Mouse (Mus musculus) E14TG2a.4 (cell line): ENCODE data around the gene Dpp4.

Experiments
- H3K27me3 ChIP-seq: 2 replicates; pipeline ENCODE4 v1.6.1; 2014; ENCODE audit warnings: low read length, control low read depth; ENCODE audit not compliant: insufficient read depth
- H3K36me3 ChIP-seq: 2 replicates; pipeline ENCODE4 v1.6.1; 2014; ENCODE audit warnings: low read length, control low read depth; ENCODE audit not compliant: insufficient read depth
- H3K4me1 ChIP-seq: replicated peaks from 2 replicates; pipeline ENCODE4 v1.6.1; 2014; ENCODE audit warnings: low read depth, low read length, control low read depth
- H3K4me3 ChIP-seq: replicated peaks from 2 replicates; pipeline ENCODE4 v1.5.1; 2014; ENCODE audit warnings: mild to moderate bottlenecking, low read length
- H3K9me3 ChIP-seq: 2 replicates; pipeline ENCODE4 v1.6.1; 2014; ENCODE audit warnings: low read length, control low read depth
- CTCF ChIP-seq: conservative IDR thresholded peaks from 2 replicates; pipeline ENCODE4 v1.5.1; 2014; ENCODE audit warnings: low read length
- NANOG ChIP-seq: IDR thresholded peaks from 2 replicates; pipeline ENCODE4 v1.6.1; 2014; ENCODE audit warnings: borderline replicate concordance, low read length, mixed read lengths
- POU5F1 ChIP-seq: IDR thresholded peaks from 2 replicates; pipeline ENCODE4 v1.6.1; 2014; ENCODE audit warnings: low read length, borderline replicate concordance

The Dpp4 gene

GRCm38 (mm10) chr2:62420045-62420444, 8.0 kb upstream of the Dpp4 start:
- no peak for TF ChIP-seq POU5F1
- no peak for TF ChIP-seq CTCF
- no peak for TF ChIP-seq NANOG
- no peaks in the 10 kb centered on the region for H3K27me3 ChIP-seq
- H3K9me3 ChIP-seq, result peaks cover 21% of the 10 kb centered on the region
- H3K36me3 ChIP-seq, result no peaks in the 10 kb centered on the region
- H3K4me1 ChIP-seq, result peaks cover 20% of the 10 kb centered on the region
- H3K4me3 ChIP-seq, result no peak overlapping the region

GRCm38 (mm10) chr2:62417233-62417632, 5.2 kb upstream of the Dpp4 start:
- Histone ChIP-seq H3K27me3 (peaks cover 6% of the 10 kb centered on the region), H3K36me3 (no peaks in the 10 kb centered on the region)
- TF ChIP-seq NANOG, result no peak

GRCm38 (mm10) chr2:62411211-62412080, 585 bp downstream of the Dpp4 start:
- Histone ChIP-seq H3K9me3 (peaks cover 17% of the 10 kb centered on the region), H3K27me3 (peaks cover 13% of the 10 kb centered on the region), H3K36me3 (no peaks in the 10 kb centered on the region), H3K4me3 (peak overlapping the region; percentile 75), H3K4me1 (peaks cover 60% of the 10 kb centered on the region)
- TF ChIP-seq NANOG, result no peak
- no peak for TF ChIP-seq CTCF

More at GRCm38 (mm10) chr2:62417233-62417632, 5.2 kb upstream of the Dpp4 start:
- peaks cover 7% of the 10 kb centered on the region; the same call in 1 of the 2 replicates for H3K4me1 ChIP-seq
- H3K4me3 ChIP-seq, result no peak overlapping the region
- peaks cover 25% of the 10 kb centered on the region for H3K9me3 ChIP-seq

- Histone ChIP-seq H3K9me3 (no peaks in the 10 kb centered on the region), H3K4me3 (0 out of 2 replicates have a peak overlapping the region, but pooled peaks have one; percentile 23), H3K27me3 (peaks cover 13% of the 10 kb centered on the region), H3K4me1 (peaks cover 86% of the 10 kb centered on the region), H3K36me3 (no peaks in the 10 kb centered on the region)
- TF ChIP-seq CTCF, result no peak
These were observed 3.3 kb downstream of the Dpp4 start for GRCm38 (mm10) chr2:62408701-62409201.

GRCm38 (mm10) chr2:62408216-62408615, 3.8 kb downstream of the Dpp4 start:
- Histone ChIP-seq H3K36me3 (no peaks in the 10 kb centered on the region), H3K4me3 (no peak overlapping the region), H3K4me1 (peaks cover 87% of the 10 kb centered on the region), H3K9me3 (no peaks in the 10 kb centered on the region), H3K27me3 (peaks cover 13% of the 10 kb centered on the region)
- TF ChIP-seq NANOG, result peak; percentile 52; the same call in 1 of the 2 replicates
- TF ChIP-seq CTCF, result no peak

GRCm38 (mm10) chr2:62403556-62404135, 8.4 kb downstream of the Dpp4 start:
- Histone ChIP-seq H3K27me3 (no peaks in the 10 kb centered on the region), H3K36me3 (no peaks in the 10 kb centered on the region), H3K4me3 (no peak overlapping the region), H3K4me1 (peaks cover 49% of the 10 kb centered on the region), H3K9me3 (no peaks in the 10 kb centered on the region)
- TF ChIP-seq NANOG (no peak), POU5F1 (no peak), CTCF (no peak)

GRCm38 (mm10) chr2:62401011-62401410, 11.0 kb downstream of the Dpp4 start:
- TF ChIP-seq POU5F1 (no peak), CTCF (no peak), NANOG (no peak)
- no peaks in the 10 kb centered on the region for H3K9me3 ChIP-seq
- peaks cover 23% of the 10 kb centered on the region for H3K4me1 ChIP-seq
- H3K27me3 ChIP-seq, result no peaks in the 10 kb centered on the region
- no peaks in the 10 kb centered on the region for H3K36me3 ChIP-seq
- no peak overlapping the region for H3K4me3 ChIP-seq

GRCm38 (mm10) chr2:62399832-62400231, 12.2 kb downstream of the Dpp4 start:
- TF ChIP-seq CTCF (no peak), NANOG (no peak), POU5F1 (no peak)
- Histone ChIP-seq H3K4me3 (no peak overlapping the region), H3K36me3 (no peaks in the 10 kb centered on the region), H3K27me3 (no peaks in the 10 kb centered on the region), H3K4me1 (peaks cover 11% of the 10 kb centered on the region), H3K9me3 (no peaks in the 10 kb centered on the region)

- H3K36me3 ChIP-seq, result no peaks in the 10 kb centered on the region
- H3K4me3 ChIP-seq, result no peak overlapping the region
- no peaks in the 10 kb centered on the region for H3K9me3 ChIP-seq
- H3K4me1 ChIP-seq, result peaks cover 7% of the 10 kb centered on the region
- no peaks in the 10 kb centered on the region for H3K27me3 ChIP-seq
- no peak for TF ChIP-seq POU5F1
- TF ChIP-seq NANOG, result no peak
- no peak for TF ChIP-seq CTCF
These were observed 12.7 kb downstream of the Dpp4 start for GRCm38 (mm10) chr2:62399361-62399760.
